Mouse (Mus musculus) erythroblast, embryonic 14.5 days (primary cell): ENCODE data around the gene Sort1.

Experiments used
- GATA1 ChIP-seq: IDR thresholded peaks from 2 replicates; pipeline ENCODE4 v1.6.1; 2012; ENCODE audit warnings: low read length, inconsistent platforms, mixed read lengths
- TAL1 ChIP-seq: IDR thresholded peaks from 3 replicates; pipeline ENCODE4 v1.6.1; 2012; ENCODE audit warnings: low read length, inconsistent platforms, mixed read lengths

DNA sequence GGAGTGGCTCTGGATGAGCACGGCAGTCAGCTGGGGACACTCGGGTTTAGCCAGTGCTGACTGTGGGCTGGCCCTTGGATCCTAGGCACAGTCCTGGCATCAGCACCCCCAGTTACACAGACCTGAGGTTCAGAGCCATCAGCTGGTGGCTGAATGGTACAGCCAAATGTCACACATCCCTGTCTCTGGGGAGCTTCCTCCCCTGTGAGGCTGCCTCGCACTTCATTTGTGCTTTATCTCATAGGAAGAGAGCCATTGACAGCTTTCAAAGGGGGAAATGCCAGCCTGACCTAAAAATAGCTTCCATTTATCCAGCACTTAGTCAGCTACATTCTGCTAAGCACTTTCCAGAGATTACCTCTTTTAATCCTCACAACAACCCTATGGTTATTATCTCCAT, 79.7 kb downstream of the Sort1 start:
- TF ChIP-seq TAL1: no peak
- TF ChIP-seq GATA1: no peak
